Mouse (Mus musculus) CH12F3 (cell line): ENCODE results near the gene Hibch.
"Not testable (repeated sequence)": the region's sequence is repeated elsewhere in the genome, so short reads cannot be mapped to it uniquely, and the experiment has no call there.

Source experiments
- in situ Hi-C: fragments of 300-500 bp; cut with MboI; formaldehyde crosslinking; loops from 2 replicates; pipeline ENCODE4 v1.14.3; 2020; ENCODE audit warnings: low sequenced_read_pairs

Gene Hibch

GRCm38 (mm10) chr1:52844782-52845665, at the start of gene Hibch:
Hibch (plus strand) TSS chr1:52844929.
- in situ Hi-C loops: no loop called here

- in situ Hi-C loops: no loop called here
Measured at GRCm38 (mm10) chr1:52795927-52796326, 48.8 kb upstream of the Hibch start.

GRCm38 (mm10) chr1:52799056-52799726, 45.5 kb upstream of the Hibch start:
- in situ Hi-C loops: no loop called here

GRCm38 (mm10) chr1:52799772-52800171, 45.0 kb upstream of the Hibch start:
- in situ Hi-C loops: no loop called here

GRCm38 (mm10) chr1:52800340-52800740, 44.4 kb upstream of the Hibch start:
- in situ Hi-C loops: no loop called here

GRCm38 (mm10) chr1:52801651-52802050, 43.1 kb upstream of the Hibch start:
- in situ Hi-C loops: no loop called here

- in situ Hi-C loops: no loop called here
Measured at GRCm38 (mm10) chr1:52802406-52802975, 42.2 kb upstream of the Hibch start.

GRCm38 (mm10) chr1:52805041-52805440, 39.7 kb upstream of the Hibch start:
- in situ Hi-C loops: no loop called here

- in situ Hi-C loops: no loop called here
Measured at GRCm38 (mm10) chr1:52808456-52808855, 36.3 kb upstream of the Hibch start.

GRCm38 (mm10) chr1:52816232-52816891, 28.4 kb upstream of the Hibch start:
- in situ Hi-C loops: no loop called here

- in situ Hi-C loops: no loop called here
Measured at GRCm38 (mm10) chr1:52816910-52817812, 27.6 kb upstream of the Hibch start, which contains the start of gene Inpp1. Inpp1 (minus strand) TSS chr1:52817688.

GRCm38 (mm10) chr1:52817813-52818147, 26.9 kb upstream of the Hibch start:
- in situ Hi-C loops: no loop called here

GRCm38 (mm10) chr1:52839099-52839498, 5.6 kb upstream of the Hibch start:
- in situ Hi-C loops: no loop called here

GRCm38 (mm10) chr1:52844354-52844753, 375 bp upstream of the Hibch start:
- in situ Hi-C loops: no loop called here

GRCm38 (mm10) chr1:52846556-52846955, 1.8 kb downstream of the Hibch start:
- in situ Hi-C loops: no loop called here

- in situ Hi-C loops: no loop called here
Measured at GRCm38 (mm10) chr1:52849422-52849821, 4.7 kb downstream of the Hibch start.

GRCm38 (mm10) chr1:52854029-52854428, 9.3 kb downstream of the Hibch start:
- in situ Hi-C loops: not testable (repeated sequence)

GRCm38 (mm10) chr1:52855904-52856601, 11.3 kb downstream of the Hibch start:
- in situ Hi-C loops: no loop called here

GRCm38 (mm10) chr1:52864220-52864619, 19.5 kb downstream of the Hibch start:
- in situ Hi-C loops: no loop called here

GRCm38 (mm10) chr1:52866007-52866406, 21.3 kb downstream of the Hibch start:
- in situ Hi-C loops: no loop called here
